Mouse (Mus musculus): ENCODE results near the gene Lrrc25. TPM values are rescaled to one million over a fixed set of nuclear protein-coding genes. Genes with fewer than 3 reads are reported as not detected.
"Not testable (repeated sequence)": the region's sequence is repeated elsewhere in the genome, so short reads cannot be mapped to it uniquely, and the experiment has no call there.

Gene Lrrc25
- polyA plus RNA-seq (2015; fragmentation: Nextera tagmentation; extraction: Ambion mirVana) = 2.9 and 4.0 TPM in 2 replicates

- Histone ChIP-seq H3K9me3 (replicated peaks) (no peaks in the 10 kb centered on the region), H3K36me3 (no peaks in the 10 kb centered on the region), H3K9ac (no peak within 1 kb of the TSS), H3K27me3 (0 out of 2 replicates have a peak, but pooled peaks cover 3% of the 10 kb centered on the region), H3K27ac (replicated peaks) (no peak within 1 kb of the TSS), H3K4me3 (replicated peaks) (no peak within 1 kb of the TSS), H3K4me1 (peaks cover 10% of the 10 kb centered on the region; the same call in 1 of the 2 replicates), H3K4me2 (replicated peaks) (no peak within 1 kb of the TSS)
- ATAC-seq (ENCODE audit: insufficient number of reproducible peaks, low FRiP score, low TSS enrichment, low read depth) = no peak
- 81% methylated on average over 3 of the region's 3 CpGs for WGBS
Measured at GRCm38 (mm10) chr8:70615894-70616293, at the start of gene Lrrc25. TSS of gene Lrrc25 (plus strand) at chr8:70616155.

GRCm38 (mm10) chr8:70570360-70570759 lies 45.6 kb upstream of the Lrrc25 start:
- no peak for ATAC-seq (ENCODE audit: insufficient number of reproducible peaks, low FRiP score, low TSS enrichment, low read depth)
- Histone ChIP-seq H3K4me1 (peaks cover 8% of the 10 kb centered on the region; the same call in 1 of the 2 replicates), H3K4me2 (replicated peaks) (no peak overlapping the region)

GRCm38 (mm10) chr8:70570990-70571389 lies 45.0 kb upstream of the Lrrc25 start:
- no peak overlapping the region for H3K9ac ChIP-seq
- ATAC-seq (ENCODE audit: insufficient number of reproducible peaks, low FRiP score, low TSS enrichment, low read depth) = no peak
- WGBS = 82% methylated on average over 6 of the region's 6 CpGs
- H3K36me3 ChIP-seq = peaks cover 7% of the 10 kb centered on the region; the same call in 1 of the 2 replicates
- no peaks in the 10 kb centered on the region for H3K27me3 ChIP-seq
- 0 out of 2 replicates have a peak, but pooled peaks cover 4% of the 10 kb centered on the region for H3K4me1 ChIP-seq
- no peak overlapping the region for H3K4me2 ChIP-seq (replicated peaks)
- H3K27ac ChIP-seq (replicated peaks) = no peak overlapping the region
- no peak overlapping the region for H3K4me3 ChIP-seq (replicated peaks)
- H3K9me3 ChIP-seq (replicated peaks) = no peaks in the 10 kb centered on the region

More at GRCm38 (mm10) chr8:70570360-70570759, 45.6 kb upstream of the Lrrc25 start:
- no peak overlapping the region for H3K9ac ChIP-seq
- peaks cover 6% of the 10 kb centered on the region; the same call in 1 of the 2 replicates for H3K36me3 ChIP-seq
- no peak overlapping the region for H3K27ac ChIP-seq (replicated peaks)
- H3K4me3 ChIP-seq (replicated peaks) = no peak overlapping the region
- H3K27me3 ChIP-seq = no peaks in the 10 kb centered on the region
- no peaks in the 10 kb centered on the region for H3K9me3 ChIP-seq (replicated peaks)

DNA sequence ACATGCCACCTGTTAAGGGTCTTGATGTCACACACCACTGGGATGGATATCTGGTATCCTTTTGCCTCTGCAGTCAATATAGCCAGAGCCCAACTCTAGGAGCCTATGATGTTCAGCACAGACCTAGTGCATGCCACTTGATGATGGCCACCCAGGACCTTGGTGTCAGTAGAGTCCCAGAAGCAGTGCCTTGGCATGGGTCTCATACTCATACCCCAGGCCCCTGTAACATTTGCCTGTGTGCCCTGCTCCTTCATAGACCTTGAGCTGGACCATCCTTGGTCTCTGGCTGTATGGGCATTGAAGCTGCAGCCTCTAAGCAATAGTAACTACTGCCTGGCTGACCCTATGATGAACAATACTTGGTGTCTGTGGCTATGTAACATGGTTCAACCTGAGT lies 41.7 kb upstream of the Lrrc25 start:
- Histone ChIP-seq H3K9me3 (replicated peaks) (no peaks in the 10 kb centered on the region), H3K4me3 (replicated peaks) (no peak overlapping the region), H3K27ac (replicated peaks) (no peak overlapping the region), H3K27me3 (no peaks in the 10 kb centered on the region), H3K36me3 (peaks cover 18% of the 10 kb centered on the region), H3K4me2 (replicated peaks) (no peak overlapping the region), H3K4me1 (0 out of 2 replicates have a peak, but pooled peaks cover 4% of the 10 kb centered on the region), H3K9ac (no peak overlapping the region)
- no peak for ATAC-seq (ENCODE audit: insufficient number of reproducible peaks, low FRiP score, low TSS enrichment, low read depth)

- no peaks in the 10 kb centered on the region for H3K27me3 ChIP-seq
- 0 out of 2 replicates have a peak, but pooled peaks cover 4% of the 10 kb centered on the region for H3K4me1 ChIP-seq
- WGBS = 87% methylated on average over 4 of the region's 4 CpGs
- H3K4me3 ChIP-seq (replicated peaks) = no peak overlapping the region
- no peaks in the 10 kb centered on the region for H3K9me3 ChIP-seq (replicated peaks)
- no peak for ATAC-seq (ENCODE audit: insufficient number of reproducible peaks, low FRiP score, low TSS enrichment, low read depth)
- peaks cover 20% of the 10 kb centered on the region for H3K36me3 ChIP-seq
- no peak overlapping the region for H3K27ac ChIP-seq (replicated peaks)
- no peak overlapping the region for H3K4me2 ChIP-seq (replicated peaks)
- no peak overlapping the region for H3K9ac ChIP-seq
Measured at GRCm38 (mm10) chr8:70574915-70575314, 41.0 kb upstream of the Lrrc25 start.

DNA sequence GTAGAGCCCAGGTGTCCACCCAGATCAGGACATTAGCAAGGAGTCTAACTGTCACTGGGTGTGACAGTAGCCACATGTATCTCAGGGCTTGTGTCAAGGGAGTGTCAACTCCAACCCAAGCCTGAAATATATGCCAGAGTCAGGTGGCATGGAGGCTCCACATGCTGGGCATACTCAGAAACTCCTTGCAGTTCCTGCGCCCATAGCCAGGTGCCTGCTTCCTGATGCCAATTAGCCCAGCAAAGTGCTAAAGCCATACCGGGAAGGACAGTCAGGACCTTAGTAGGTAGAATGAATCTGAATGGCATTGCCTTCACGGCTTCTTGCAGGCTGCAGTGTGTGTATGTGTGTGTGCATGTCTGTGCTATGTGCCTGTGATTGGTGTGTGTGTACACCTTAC lies 38.7 kb upstream of the Lrrc25 start:
- no peak for ATAC-seq (ENCODE audit: insufficient number of reproducible peaks, low FRiP score, low TSS enrichment, low read depth)
- H3K9ac ChIP-seq = no peak overlapping the region
- no peaks in the 10 kb centered on the region for H3K4me1 ChIP-seq
- no peak overlapping the region for H3K4me2 ChIP-seq (replicated peaks)
- H3K27me3 ChIP-seq = no peaks in the 10 kb centered on the region
- 90% methylated on average over 3 of the region's 3 CpGs for WGBS
- H3K36me3 ChIP-seq = peaks cover 42% of the 10 kb centered on the region
- H3K4me3 ChIP-seq (replicated peaks) = no peak overlapping the region
- no peak overlapping the region for H3K27ac ChIP-seq (replicated peaks)
- H3K9me3 ChIP-seq (replicated peaks) = no peaks in the 10 kb centered on the region

DNA sequence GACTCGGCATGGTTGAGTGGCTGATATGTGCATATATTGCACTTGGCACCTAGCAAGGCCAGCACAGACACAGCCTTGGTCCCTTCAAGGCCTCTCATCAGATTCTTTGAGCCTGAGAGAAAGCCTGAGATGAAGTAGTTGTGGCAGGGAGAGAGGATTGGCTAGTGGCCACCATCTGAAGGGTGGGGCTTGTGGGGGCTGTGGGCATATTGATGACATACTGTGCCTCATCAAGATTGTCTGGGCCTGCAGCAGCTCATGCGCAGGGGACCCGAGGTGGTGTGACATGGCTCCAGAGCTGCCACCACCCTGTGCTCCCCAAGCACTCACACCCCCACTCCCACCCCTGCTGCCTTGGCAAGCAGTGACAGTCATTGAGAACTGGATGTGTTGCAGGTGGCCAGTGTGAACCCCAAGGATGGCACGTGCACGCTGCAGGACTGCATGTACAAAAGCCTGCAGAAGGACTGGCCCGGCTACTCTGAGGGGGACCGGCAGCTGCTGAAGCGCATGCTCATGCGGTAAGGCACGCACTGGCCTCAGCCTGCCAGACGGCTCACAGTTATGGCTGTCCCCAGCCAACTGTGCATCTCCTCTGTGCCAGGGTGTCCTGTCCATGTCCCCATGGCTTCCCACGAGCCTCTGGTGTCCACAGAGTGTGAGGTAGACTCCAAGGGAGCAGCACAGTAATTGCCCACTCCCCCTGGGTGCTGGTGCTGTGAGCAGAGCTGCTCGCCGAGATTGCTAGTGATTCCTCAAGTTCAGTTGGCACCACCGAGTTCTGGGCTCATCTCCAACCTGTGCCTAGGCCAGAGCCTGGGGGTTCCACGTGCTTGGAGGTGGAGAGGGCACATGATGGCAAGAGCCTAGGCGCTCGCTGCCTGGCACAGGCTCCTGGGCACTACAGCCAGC lies 32.2 kb upstream of the Lrrc25 start:
- Histone ChIP-seq H3K9ac (no peak overlapping the region), H3K27me3 (no peaks in the 10 kb centered on the region), H3K9me3 (replicated peaks) (no peaks in the 10 kb centered on the region), H3K4me1 (no peaks in the 10 kb centered on the region), H3K27ac (replicated peaks) (no peak overlapping the region), H3K4me3 (replicated peaks) (no peak overlapping the region), H3K4me2 (replicated peaks) (no peak overlapping the region), H3K36me3 (peaks cover 91% of the 10 kb centered on the region)
- ATAC-seq (ENCODE audit: insufficient number of reproducible peaks, low FRiP score, low TSS enrichment, low read depth) = no peak
- 86% methylated on average over 18 of the region's 18 CpGs for WGBS

GRCm38 (mm10) chr8:70584606-70585257 lies 31.2 kb upstream of the Lrrc25 start:
- H3K4me2 ChIP-seq (replicated peaks) = no peak overlapping the region
- no peaks in the 10 kb centered on the region for H3K27me3 ChIP-seq
- H3K36me3 ChIP-seq = peaks cover 93% of the 10 kb centered on the region
- no peak overlapping the region for H3K4me3 ChIP-seq (replicated peaks)
- no peak overlapping the region for H3K27ac ChIP-seq (replicated peaks)
- ATAC-seq (ENCODE audit: insufficient number of reproducible peaks, low FRiP score, low TSS enrichment, low read depth) = no peak
- H3K9me3 ChIP-seq (replicated peaks) = no peaks in the 10 kb centered on the region
- H3K4me1 ChIP-seq = no peaks in the 10 kb centered on the region
- 85% methylated on average over 9 of the region's 9 CpGs for WGBS
- H3K9ac ChIP-seq = no peak overlapping the region

GRCm38 (mm10) chr8:70585258-70585652 lies 30.7 kb upstream of the Lrrc25 start:
- whole genome bisulfite sequencing = 35% methylated on average over 7 of the region's 7 CpGs
- H3K27ac ChIP-seq (replicated peaks) = no peak overlapping the region
- H3K9ac ChIP-seq = no peak overlapping the region
- ATAC-seq (ENCODE audit: insufficient number of reproducible peaks, low FRiP score, low TSS enrichment, low read depth) = no peak
- no peaks in the 10 kb centered on the region for H3K9me3 ChIP-seq (replicated peaks)
- H3K36me3 ChIP-seq = peaks cover 95% of the 10 kb centered on the region
- no peaks in the 10 kb centered on the region for H3K27me3 ChIP-seq
- no peak overlapping the region for H3K4me3 ChIP-seq (replicated peaks)
- H3K4me2 ChIP-seq (replicated peaks) = no peak overlapping the region
- H3K4me1 ChIP-seq = no peaks in the 10 kb centered on the region

DNA sequence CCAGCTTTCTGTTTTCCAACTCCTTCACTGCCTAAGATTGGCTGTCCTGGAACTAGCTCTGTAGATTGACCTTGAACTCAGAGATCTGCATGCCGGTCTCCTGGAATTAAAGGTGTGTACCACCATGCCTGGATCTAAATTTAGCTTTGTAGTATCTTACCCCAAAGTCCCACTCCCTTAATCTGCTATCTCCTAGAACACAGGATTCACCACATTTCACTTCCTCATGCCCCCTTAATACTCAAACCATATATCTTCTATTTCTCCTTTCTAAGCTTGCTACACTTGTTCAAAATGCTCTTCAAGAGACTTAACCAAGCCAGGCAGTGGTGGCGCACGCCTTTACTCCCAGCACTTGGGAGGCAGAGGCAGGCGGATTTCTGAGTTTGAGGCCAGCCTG lies 28.0 kb upstream of the Lrrc25 start:
- WGBS = 91% methylated on average over 4 of the region's 4 CpGs
- H3K4me2 ChIP-seq (replicated peaks) = not testable (repeated sequence)
- peaks cover 87% of the 10 kb centered on the region for H3K36me3 ChIP-seq

DNA sequence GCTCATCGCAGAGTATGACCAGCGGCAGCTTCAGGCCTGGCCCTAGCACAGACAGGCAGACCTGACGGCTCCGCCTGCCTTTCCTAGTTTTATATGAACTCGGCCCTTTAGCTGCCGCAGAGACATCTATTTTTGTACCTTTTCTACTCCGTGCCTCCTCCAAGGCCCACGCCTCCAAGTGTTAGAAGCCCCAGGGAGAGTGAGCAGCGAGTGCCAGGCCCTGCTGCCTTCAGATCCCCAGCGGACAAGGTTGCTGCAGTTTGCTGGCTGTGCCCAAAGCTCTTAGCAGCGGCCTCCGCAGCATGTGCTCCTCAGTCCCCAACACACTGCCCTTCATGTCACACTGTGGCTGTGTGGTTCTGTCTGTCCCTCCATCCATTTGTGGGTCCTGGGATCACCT lies 24.4 kb upstream of the Lrrc25 start:
- H3K27ac ChIP-seq (replicated peaks) = no peak overlapping the region
- WGBS = 85% methylated on average over 12 of the region's 12 CpGs
- no peak overlapping the region for H3K9ac ChIP-seq

More for the DNA sequence above, 28.0 kb upstream of the Lrrc25 start:
- not testable (repeated sequence) for H3K4me3 ChIP-seq (replicated peaks); H3K27ac ChIP-seq (replicated peaks); H3K9ac ChIP-seq; H3K9me3 ChIP-seq (replicated peaks); ATAC-seq (ENCODE audit: insufficient number of reproducible peaks, low FRiP score, low TSS enrichment, low read depth); H3K4me1 ChIP-seq; H3K27me3 ChIP-seq

More for the DNA sequence above, 24.4 kb upstream of the Lrrc25 start:
- no peak for ATAC-seq (ENCODE audit: insufficient number of reproducible peaks, low FRiP score, low TSS enrichment, low read depth)
- Histone ChIP-seq H3K4me1 (peaks cover 32% of the 10 kb centered on the region), H3K4me3 (replicated peaks) (no peak overlapping the region), H3K4me2 (replicated peaks) (no peak overlapping the region), H3K27me3 (no peaks in the 10 kb centered on the region), H3K9me3 (replicated peaks) (no peaks in the 10 kb centered on the region), H3K36me3 (peaks cover 60% of the 10 kb centered on the region)

All from embryonic facial prominence, embryonic 15.5 days (tissue).